ENCODE assay signal across 9 mouse cellular contexts in genomic region chr2:32654743-32655393, GRCm38 (mm10). TPM values are rescaled to one million over a fixed set of nuclear protein-coding genes. Genes with fewer than 3 reads are reported as not detected.
A peak's percentile ranks its signal among the peaks of the same experiment; 100 is the strongest.
DNase-seq lines count a peak whose midpoint lies in the region; ATAC-seq lines count a peak whose summit lies in the region.
"Had no signal": no experiment of that assay in that cellular context is flagged by ENCODE, and none has a peak within 500 bp of the region (broad histone marks: within the 10 kb centered on the region; RNA-seq: fewer than 3 reads in every experiment).

No protein-coding gene starts in this region.

- H3K4me1 ChIP-seq in forebrain, embryonic 10.5 days = peaks cover 32% of the 10 kb centered on the region
- H3K4me1 ChIP-seq in forebrain, embryonic 15.5 days = no peaks in the 10 kb centered on the region
- H3K4me1 ChIP-seq in heart, embryonic 13.5 days = peaks cover 51% of the 10 kb centered on the region
- H3K4me1 ChIP-seq: midbrain, embryonic 13.5 days had no signal

- no peaks in the 10 kb centered on the region for H3K27me3 ChIP-seq in forebrain, embryonic 10.5 days (ENCODE audit: poor library complexity, severe bottlenecking)
- H3K27me3 ChIP-seq in forebrain, embryonic 15.5 days = no peaks in the 10 kb centered on the region
- no peaks in the 10 kb centered on the region for H3K27me3 ChIP-seq in heart, embryonic 13.5 days (replicated peaks)
- H3K27me3 ChIP-seq: midbrain, embryonic 13.5 days had no signal

- peak overlapping the region; percentile 76 for H3K27ac ChIP-seq in forebrain, embryonic 10.5 days
- no peak overlapping the region; the same call in 1 of the 2 replicates for H3K27ac ChIP-seq in forebrain, embryonic 15.5 days (replicated peaks)
- peak overlapping the region; percentile 80 for H3K27ac ChIP-seq in heart, embryonic 13.5 days (replicated peaks)
- H3K27ac ChIP-seq: midbrain, embryonic 13.5 days had no signal

- no peaks in the 10 kb centered on the region for H3K9me3 ChIP-seq in forebrain, embryonic 10.5 days
- H3K9me3 ChIP-seq in forebrain, embryonic 15.5 days = no peaks in the 10 kb centered on the region
- no peaks in the 10 kb centered on the region for H3K9me3 ChIP-seq in heart, embryonic 13.5 days
- H3K9me3 ChIP-seq: midbrain, embryonic 13.5 days had no signal

- no peak overlapping the region for H3K9ac ChIP-seq in forebrain, embryonic 15.5 days (replicated peaks)
- H3K9ac ChIP-seq in heart, embryonic 13.5 days = peak overlapping the region; percentile 67
- H3K9ac ChIP-seq: midbrain, embryonic 13.5 days had no signal

- H3K36me3 ChIP-seq in forebrain, embryonic 10.5 days (replicated peaks) = no peaks in the 10 kb centered on the region
- H3K36me3 ChIP-seq in forebrain, embryonic 15.5 days = no peaks in the 10 kb centered on the region
- peaks cover 29% of the 10 kb centered on the region for H3K36me3 ChIP-seq in heart, embryonic 13.5 days
- H3K36me3 ChIP-seq: midbrain, embryonic 13.5 days had no signal

- ATAC-seq in forebrain, embryonic 15.5 days (replicated peaks) = no peak
- ATAC-seq in heart, embryonic 13.5 days (ENCODE audit: extremely low read depth, insufficient number of reproducible peaks, low FRiP score, low TSS enrichment) = no peak
- ATAC-seq: midbrain, embryonic 13.5 days had no signal

- no peak overlapping the region for H3K4me2 ChIP-seq in forebrain, embryonic 15.5 days (replicated peaks)
- H3K4me2 ChIP-seq in heart, embryonic 13.5 days = peak overlapping the region; percentile 55
- H3K4me2 ChIP-seq: midbrain, embryonic 13.5 days had no signal

- H3K4me3 ChIP-seq in forebrain, embryonic 10.5 days = no peak overlapping the region
- no peak overlapping the region for H3K4me3 ChIP-seq in forebrain, embryonic 15.5 days
- H3K4me3 ChIP-seq in heart, embryonic 13.5 days = peak overlapping the region; percentile 15; the same call in 1 of the 2 replicates
- H3K4me3 ChIP-seq: midbrain, embryonic 13.5 days had no signal

- 85% methylated on average over 14 of the region's 14 CpGs for WGBS in forebrain, embryonic 10.5 days
- WGBS in forebrain, embryonic 15.5 days = 86% methylated on average over 14 of the region's 14 CpGs
- 60% methylated on average over 14 of the region's 14 CpGs for WGBS in heart, embryonic 13.5 days

- DNase-seq in forebrain, embryonic 10.5 days (ENCODE audit: extremely low spot score, low spot score) = no peak
- DNase-seq in kidney, postnatal 36 days = peak; percentile 50 to 58
- DNase-seq in lung, postnatal 4 days = peak; percentile 59 to 74
- no peak for DNase-seq in thymus, postnatal 36 days
- no peak for DNase-seq in spleen, postnatal 10 days (ENCODE audit: low spot score in 2 of 2)
- no peak for DNase-seq in embryo, embryonic 10.5 days (ENCODE audit: low spot score)

RNA-seq across cellular contexts. Expression of gene Eng, which starts 8.5 kb away (rescaled TPM):
- 24.5 and 24.7 TPM in 2 replicates for polyA plus RNA-seq in forebrain, embryonic 10.5 days (2016; fragmentation: Nextera tagmentation; extraction: Ambion mirVana)
- polyA plus RNA-seq in forebrain, embryonic 15.5 days (2015; fragmentation: Nextera tagmentation; extraction: Ambion mirVana) = 23.4 and 25.1 TPM in 2 replicates
- 148 and 155 TPM in 2 replicates for polyA plus RNA-seq in heart, embryonic 13.5 days (2015; fragmentation: Nextera tagmentation; extraction: Ambion mirVana)

RNA-seq across cellular contexts. Expression of gene Ak1, which starts 33.3 kb away (rescaled TPM):
- polyA plus RNA-seq in forebrain, embryonic 10.5 days (2016; fragmentation: Nextera tagmentation; extraction: Ambion mirVana) = 17.8 and 20.2 TPM in 2 replicates
- polyA plus RNA-seq in forebrain, embryonic 15.5 days (2015; fragmentation: Nextera tagmentation; extraction: Ambion mirVana) = 74.1 and 79.6 TPM in 2 replicates
- 302 and 318 TPM in 2 replicates for polyA plus RNA-seq in heart, embryonic 13.5 days (2015; fragmentation: Nextera tagmentation; extraction: Ambion mirVana)

RNA-seq across cellular contexts. Expression of gene Fpgs, which starts 49.1 kb away (rescaled TPM):
- 27.4 and 29.5 TPM in 2 replicates for polyA plus RNA-seq in forebrain, embryonic 10.5 days (2016; fragmentation: Nextera tagmentation; extraction: Ambion mirVana)
- 19.9 and 21.2 TPM in 2 replicates for polyA plus RNA-seq in forebrain, embryonic 15.5 days (2015; fragmentation: Nextera tagmentation; extraction: Ambion mirVana)
- 19.0 and 21.3 TPM in 2 replicates for polyA plus RNA-seq in heart, embryonic 13.5 days (2015; fragmentation: Nextera tagmentation; extraction: Ambion mirVana)

RNA-seq across cellular contexts. Expression of gene St6galnac6, which starts 55.4 kb away (rescaled TPM):
- polyA plus RNA-seq in forebrain, embryonic 10.5 days (2016; fragmentation: Nextera tagmentation; extraction: Ambion mirVana) = 13.3 and 13.8 TPM in 2 replicates
- 16.6 and 19.3 TPM in 2 replicates for polyA plus RNA-seq in forebrain, embryonic 15.5 days (2015; fragmentation: Nextera tagmentation; extraction: Ambion mirVana)
- polyA plus RNA-seq in heart, embryonic 13.5 days (2015; fragmentation: Nextera tagmentation; extraction: Ambion mirVana) = 24.8 and 29.1 TPM in 2 replicates

RNA-seq across cellular contexts. Expression of gene Cdk9, which starts 58.0 kb away (rescaled TPM):
- 135 and 139 TPM in 2 replicates for polyA plus RNA-seq in forebrain, embryonic 10.5 days (2016; fragmentation: Nextera tagmentation; extraction: Ambion mirVana)
- polyA plus RNA-seq in forebrain, embryonic 15.5 days (2015; fragmentation: Nextera tagmentation; extraction: Ambion mirVana) = 88.0 and 98.2 TPM in 2 replicates
- 60.0 and 63.2 TPM in 2 replicates for polyA plus RNA-seq in heart, embryonic 13.5 days (2015; fragmentation: Nextera tagmentation; extraction: Ambion mirVana)

Comparison
In these comparisons a context has a peak if more than half of its experiments do, and no peak if none do; other contexts are left out.
1. DNase-seq: peak in kidney, postnatal 36 days (2 of 2) and lung, postnatal 4 days (2 of 2); none in forebrain, embryonic 10.5 days (single experiment), thymus, postnatal 36 days (0 of 2), spleen, postnatal 10 days (0 of 2) and embryo, embryonic 10.5 days (single experiment).